Mouse (Mus musculus) layer of hippocampus, adult 11-12 months (tissue): ENCODE data around the gene Sema4d.

Experiments used
- DNase-seq: peaks from one replicate; pipeline ENCODE4 v3.0.0; 2022; ENCODE audit warnings: low spot score

Gene Sema4d

GRCm38 (mm10) chr13:51778351-51778982 lies 15.1 kb downstream of the Sema4d start:
- peak; percentile 56 for DNase-seq

GRCm38 (mm10) chr13:51777738-51778274 lies 15.7 kb downstream of the Sema4d start:
- DNase-seq, result peak; percentile 63

GRCm38 (mm10) chr13:51777048-51777737 lies 16.4 kb downstream of the Sema4d start:
- peak; percentile 84 for DNase-seq

- no peak for DNase-seq
Observed at GRCm38 (mm10) chr13:51776160-51776737, 17.3 kb downstream of the Sema4d start.

- peak; percentile 64 for DNase-seq
Observed at GRCm38 (mm10) chr13:51771802-51772206, 21.7 kb downstream of the Sema4d start.

- DNase-seq, result no peak
Observed at GRCm38 (mm10) chr13:51770647-51771427, 22.7 kb downstream of the Sema4d start.

GRCm38 (mm10) chr13:51767991-51768761 lies 25.4 kb downstream of the Sema4d start:
- no peak for DNase-seq

- DNase-seq, result no peak
Observed at GRCm38 (mm10) chr13:51767513-51767912, 26.0 kb downstream of the Sema4d start.

- DNase-seq, result no peak
Observed at GRCm38 (mm10) chr13:51766756-51767155, 26.8 kb downstream of the Sema4d start.

- no peak for DNase-seq
Observed at GRCm38 (mm10) chr13:51765369-51765768, 28.2 kb downstream of the Sema4d start.

- DNase-seq, result no peak
Observed at GRCm38 (mm10) chr13:51763019-51763698, 30.4 kb downstream of the Sema4d start.

- peak; percentile 69 for DNase-seq
Observed at GRCm38 (mm10) chr13:51761186-51761813, 32.2 kb downstream of the Sema4d start.

GRCm38 (mm10) chr13:51759256-51759987 lies 34.1 kb downstream of the Sema4d start:
- no peak for DNase-seq

- no peak for DNase-seq
Observed at GRCm38 (mm10) chr13:51758428-51758827, 35.1 kb downstream of the Sema4d start.

GRCm38 (mm10) chr13:51757099-51757498 lies 36.4 kb downstream of the Sema4d start:
- DNase-seq, result no peak

- DNase-seq, result no peak
Observed at GRCm38 (mm10) chr13:51756563-51756962, 37.0 kb downstream of the Sema4d start.

- DNase-seq, result no peak
Observed at GRCm38 (mm10) chr13:51756019-51756418, 37.5 kb downstream of the Sema4d start.

- DNase-seq, result no peak
Observed at GRCm38 (mm10) chr13:51755584-51755983, 38.0 kb downstream of the Sema4d start.

GRCm38 (mm10) chr13:51754559-51755126 lies 38.9 kb downstream of the Sema4d start:
- no peak for DNase-seq
